Mouse (Mus musculus) left cerebral cortex, postnatal 4 days (tissue): ENCODE results near the gene Ptcd1. TPM values are rescaled to one million over a fixed set of nuclear protein-coding genes. Genes with fewer than 3 reads are reported as not detected.
"Not testable (repeated sequence)": the region's sequence is repeated elsewhere in the genome, so short reads cannot be mapped to it uniquely, and the experiment has no call there.

Experiments
- DNase-seq: peaks from one replicate; pipeline ENCODE4 v3.0.0-alpha.2; 2022
- intact Hi-C: fragments of 180-260 bp; cut with DNase I; formaldehyde crosslinking; loops from one replicate; pipeline ENCODE4 v1.15.1; 2025
- total RNA-seq, 2 experiments: library from RNA; stranded (reverse); gene quantifications; 2 replicates each; pipeline ENCODE4 v1.2.3; 2021

Gene Ptcd1
- total RNA-seq, 2 experiments from 2014 or later, result 19.3 to 19.6 TPM

GRCm38 (mm10) chr5:145115736-145116135, 51.2 kb downstream of the Ptcd1 start:
- intact Hi-C loops, result no loop called here
- DNase-seq, result no peak

DNA sequence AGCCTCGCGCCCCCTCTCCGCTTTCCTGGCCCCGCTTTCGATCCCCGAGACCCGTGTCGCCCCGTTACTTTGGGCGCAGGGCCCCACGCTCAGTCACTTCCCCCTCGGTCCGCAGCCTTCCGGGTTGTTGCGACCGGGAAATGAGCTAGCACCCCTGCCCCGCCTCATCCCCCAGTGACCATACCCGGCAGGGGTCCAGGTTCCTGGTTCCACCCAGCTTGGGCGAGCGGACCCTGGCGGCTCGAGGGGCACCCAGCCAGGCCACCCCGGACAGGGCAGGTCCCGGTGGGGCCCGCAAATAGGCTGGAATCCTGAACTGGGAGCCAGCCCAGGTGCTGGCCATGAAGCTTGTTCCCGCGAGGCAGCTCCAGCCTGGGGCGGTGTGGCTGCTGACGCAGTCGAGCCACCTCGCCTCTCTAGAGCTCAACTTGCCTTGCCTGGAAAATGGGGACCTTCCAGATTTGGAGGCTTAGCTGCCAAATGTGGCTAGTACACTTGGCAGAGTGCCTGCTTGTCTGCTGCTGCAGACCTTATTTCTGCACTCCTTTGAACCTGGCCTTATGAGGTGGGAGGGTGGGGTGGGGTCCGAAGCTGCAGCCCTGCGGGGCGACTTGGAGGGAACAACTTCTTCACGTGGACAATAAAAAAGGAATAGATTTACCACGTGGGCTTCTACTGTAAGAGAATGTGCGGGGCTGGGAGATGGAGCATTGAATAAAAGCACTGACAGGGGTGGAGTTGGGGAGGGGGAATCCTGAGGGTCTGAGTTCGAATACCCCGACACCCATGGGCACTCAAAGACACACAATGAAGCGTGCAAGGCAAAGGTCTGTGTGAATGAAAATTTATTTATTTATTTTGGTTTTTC, 52.1 kb downstream of the Ptcd1 start:
- peak; percentile 38 for DNase-seq
- intact Hi-C loops, result no loop called here

DNA sequence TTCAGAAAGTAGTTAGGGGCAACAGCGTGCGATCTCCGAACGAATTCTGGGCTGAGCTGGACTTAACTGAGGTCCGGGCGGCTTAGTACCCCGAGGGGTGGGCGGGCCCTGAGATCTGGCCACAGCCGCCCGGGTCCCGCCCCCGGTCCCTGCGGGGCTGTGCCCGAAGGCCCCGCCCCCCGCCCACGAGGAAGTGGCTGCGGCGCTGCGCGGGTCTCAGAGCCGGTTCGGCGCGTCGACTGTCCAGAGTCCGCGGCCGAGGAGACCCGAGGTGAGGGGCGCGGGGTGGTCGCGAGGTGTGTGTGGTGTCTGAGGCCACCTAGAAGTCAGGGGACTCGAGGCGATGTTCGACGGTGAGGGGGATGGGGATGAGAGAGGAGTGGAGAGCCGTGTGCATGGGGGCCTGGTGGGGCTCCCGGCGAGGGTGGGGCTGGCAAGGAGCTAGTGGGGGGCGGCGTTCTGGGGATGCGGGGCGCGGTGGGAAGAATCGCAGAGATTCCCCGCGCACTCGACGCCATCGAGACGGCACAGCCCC, 52.8 kb downstream of the Ptcd1 start, which contains the start of gene Arpc1b:
Arpc1b (plus strand) TSS at position 145 of the 535 bp plus-strand sequence.
- peak; percentile 49 for DNase-seq
- intact Hi-C loops, result no loop called here

- DNase-seq, result no peak
- intact Hi-C loops, result no loop called here
Measured at GRCm38 (mm10) chr5:145113416-145113815, 53.5 kb downstream of the Ptcd1 start.

- DNase-seq, result no peak
- intact Hi-C loops, result no loop called here
Measured at GRCm38 (mm10) chr5:145112566-145112965, 54.3 kb downstream of the Ptcd1 start.

DNA sequence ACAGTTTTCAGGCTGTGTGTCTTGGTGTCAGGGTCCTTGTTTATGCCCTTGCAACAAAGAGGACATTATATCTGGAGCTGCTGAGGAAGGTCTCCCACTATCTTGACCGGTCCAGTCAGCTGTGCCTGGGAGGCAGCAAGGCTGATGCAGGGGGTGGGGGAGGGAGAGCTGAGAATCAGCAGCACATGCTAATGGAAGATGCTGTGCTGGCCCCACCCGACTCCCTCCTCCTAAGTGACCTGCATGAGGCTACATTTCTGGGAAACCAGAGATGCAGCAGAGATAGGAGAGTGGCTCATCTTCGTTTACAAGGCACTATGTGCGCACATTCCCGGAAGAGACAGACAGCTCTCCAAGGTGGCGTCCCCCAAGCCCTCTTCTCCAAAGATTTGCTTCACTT, 56.5 kb downstream of the Ptcd1 start:
- intact Hi-C loops, result no loop called here
- DNase-seq, result no peak

- intact Hi-C loops, result no loop called here
- DNase-seq, result no peak
Measured at GRCm38 (mm10) chr5:145105694-145106275, 61.1 kb downstream of the Ptcd1 start.

GRCm38 (mm10) chr5:145104328-145104727, 62.6 kb downstream of the Ptcd1 start:
- DNase-seq, result no peak

GRCm38 (mm10) chr5:145102706-145103105, 64.2 kb downstream of the Ptcd1 start:
- no peak for DNase-seq
- intact Hi-C loops, result no loop called here

More at GRCm38 (mm10) chr5:145104328-145104727, 62.6 kb downstream of the Ptcd1 start:
- intact Hi-C loops, result no loop called here

GRCm38 (mm10) chr5:145101451-145101850, 65.5 kb downstream of the Ptcd1 start:
- DNase-seq, intact Hi-C loops: not testable (repeated sequence)

DNA sequence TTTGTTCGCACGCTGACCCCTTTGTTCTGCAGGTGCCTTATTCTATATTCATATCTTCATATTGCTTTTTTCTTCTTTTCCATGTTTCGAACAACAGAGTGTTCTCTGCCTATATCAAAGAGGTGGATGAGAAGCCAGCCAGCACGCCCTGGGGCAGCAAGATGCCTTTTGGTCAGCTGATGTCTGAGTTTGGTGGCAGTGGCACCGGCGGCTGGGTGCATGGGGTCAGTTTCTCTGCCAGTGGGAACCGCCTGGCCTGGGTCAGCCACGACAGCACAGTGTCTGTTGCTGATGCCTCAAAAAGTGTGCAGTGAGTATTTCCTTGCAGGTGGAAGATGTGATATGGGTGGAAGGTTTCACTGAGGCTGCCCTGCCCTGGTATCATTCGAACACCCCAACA, 65.9 kb downstream of the Ptcd1 start:
- DNase-seq, result no peak
- intact Hi-C loops, result no loop called here

- DNase-seq, result no peak
- intact Hi-C loops, result no loop called here
Measured at GRCm38 (mm10) chr5:145098340-145098821, 68.5 kb downstream of the Ptcd1 start.

Other genes with a start within 250 kb of the Ptcd1 start
- 10 to 100 TPM; 59.3 to 60.2 TPM for gene Smurf1, start 201.3 kb downstream of the Ptcd1 start, total RNA-seq
- gene Gm4871, start 134.4 kb downstream of the Ptcd1 start, total RNA-seq, result not detected
- gene 1700018F24Rik, start 124.1 kb downstream of the Ptcd1 start, total RNA-seq, result not detected
- 100 to 1,000 TPM; 198 to 202 TPM for gene Arpc1a, start 83.3 kb downstream of the Ptcd1 start, total RNA-seq
- gene Kpna7, start 83.1 kb downstream of the Ptcd1 start, total RNA-seq, result not detected
- gene Arpc1b, start 52.9 kb downstream of the Ptcd1 start, total RNA-seq, result 10 to 100 TPM; 25.7 to 28.3 TPM
- 100 to 1,000 TPM; 136 to 144 TPM for gene Pdap1, start 26.9 kb downstream of the Ptcd1 start, total RNA-seq
- 100 to 1,000 TPM; 101 to 104 TPM for gene Bud31, start 26.7 kb downstream of the Ptcd1 start, total RNA-seq
- 10 to 100 TPM; 35.2 to 36.4 TPM for gene Cpsf4, start 105 bp upstream of the Ptcd1 start, total RNA-seq
- gene Atp5j2, start 25.0 kb upstream of the Ptcd1 start, total RNA-seq, result 100 to 1,000 TPM; 213 to 222 TPM
- gene Zkscan14, start 34.8 kb upstream of the Ptcd1 start, total RNA-seq, result 1 to 10 TPM; 6.4 to 7.5 TPM
- 10 to 100 TPM; 15.5 to 16.0 TPM for gene Zkscan5, start 37.5 kb upstream of the Ptcd1 start, total RNA-seq
- gene Zfp655, start 64.6 kb upstream of the Ptcd1 start, total RNA-seq, result 10 to 100 TPM; 25.5 to 28.9 TPM
- gene Zscan25, start 113.4 kb upstream of the Ptcd1 start, total RNA-seq, result 10 to 100 TPM; 17.5 to 17.8 TPM
- gene Cyp3a57, start 178.2 kb upstream of the Ptcd1 start, total RNA-seq, result under 1 TPM in 1 of 2 experiments, not detected in 1; 0.28 TPM